Mouse (Mus musculus) gastrocnemius, postnatal 10 days (tissue): Measurements from ENCODE around the gene Lcmt2. TPM values are rescaled to one million over a fixed set of nuclear protein-coding genes. Genes with fewer than 3 reads are reported as not detected.
"Not testable (repeated sequence)": the region's sequence is repeated elsewhere in the genome, so short reads cannot be mapped to it uniquely, and the experiment has no call there.

Experiments used
- DNase-seq: peaks from one replicate; pipeline ENCODE4 v3.0.0; 2021; ENCODE audit warnings: mixed read lengths
- long read RNA-seq, 2 experiments: library from polyadenylated mRNA; stranded (forward); transcript quantifications; one replicate each; pipeline ENCODE4 v2.0.0; 2021
- total RNA-seq, 2 experiments: library from RNA; stranded (reverse); gene quantifications; 2 replicates each; pipeline ENCODE4 v1.2.3; 2021

Lcmt2 gene
- total RNA-seq: 1 to 10 TPM; 4.0 to 5.3 TPM
- long read RNA-seq, experiment 1, transcript Lcmt2-202 (1 exons, 3,056 nt): major isoform, 10 of 11 reads
- long read RNA-seq, experiment 1, partial matches to known transcripts: 0 of 11 reads
- long read RNA-seq, experiment 1, other reads (novel, unspliced or antisense): 1 of 11 reads
- long read RNA-seq, experiment 2, transcript Lcmt2-202 (1 exons, 3,056 nt): major isoform, 12 of 12 reads
- long read RNA-seq, experiment 2, partial matches to known transcripts: 0 of 12 reads
- long read RNA-seq, experiment 2, other reads (novel, unspliced or antisense): 0 of 12 reads

- DNase-seq: peak; percentile 88
Measured at GRCm38 (mm10) chr2:121140018-121140882, at the start of gene Lcmt2, which contains the start of gene Adal. Gene Lcmt2, minus strand, starts transcription at chr2:121140653. Gene Adal, plus strand, starts transcription at chr2:121140428.

GRCm38 (mm10) chr2:121188530-121188929 is 48.1 kb upstream of the Lcmt2 start:
- no peak for DNase-seq

- no peak for DNase-seq
Measured at GRCm38 (mm10) chr2:121184142-121184541, 43.7 kb upstream of the Lcmt2 start.

GRCm38 (mm10) chr2:121183431-121183830 is 43.0 kb upstream of the Lcmt2 start:
- DNase-seq: no peak

- DNase-seq: no peak
Measured at GRCm38 (mm10) chr2:121178828-121179479, 38.5 kb upstream of the Lcmt2 start.

- DNase-seq: peak; percentile 92
Measured at GRCm38 (mm10) chr2:121170980-121171742, 30.7 kb upstream of the Lcmt2 start, which contains the start of gene Zscan29. Gene Zscan29, minus strand, starts transcription at chr2:121171125.

- no peak for DNase-seq
Measured at GRCm38 (mm10) chr2:121170481-121170971, 30.1 kb upstream of the Lcmt2 start, which contains the start of gene Tubgcp4. Gene Tubgcp4, plus strand, starts transcription at chr2:121170654.

GRCm38 (mm10) chr2:121169902-121170301 is 29.4 kb upstream of the Lcmt2 start:
- peak; percentile 20 for DNase-seq

GRCm38 (mm10) chr2:121169173-121169572 is 28.7 kb upstream of the Lcmt2 start:
- DNase-seq: no peak

- no peak for DNase-seq
Measured at GRCm38 (mm10) chr2:121153100-121153499, 12.6 kb upstream of the Lcmt2 start.

GRCm38 (mm10) chr2:121149679-121150078 is 9.2 kb upstream of the Lcmt2 start:
- no peak for DNase-seq

- DNase-seq: no peak
Measured at GRCm38 (mm10) chr2:121142415-121142814, 2.0 kb upstream of the Lcmt2 start.

- DNase-seq: no peak
Measured at GRCm38 (mm10) chr2:121141216-121142035, 973 bp upstream of the Lcmt2 start.

- peak; percentile 10 for DNase-seq
Measured at GRCm38 (mm10) chr2:121139266-121140017, 1.0 kb downstream of the Lcmt2 start.

GRCm38 (mm10) chr2:121137371-121137770 is 3.1 kb downstream of the Lcmt2 start:
- DNase-seq: no peak

- DNase-seq: no peak
Measured at GRCm38 (mm10) chr2:121132822-121133221, 7.6 kb downstream of the Lcmt2 start.

GRCm38 (mm10) chr2:121128865-121129620 is 11.4 kb downstream of the Lcmt2 start:
- DNase-seq: no peak

- no peak for DNase-seq
Measured at GRCm38 (mm10) chr2:121127536-121127935, 12.9 kb downstream of the Lcmt2 start.

GRCm38 (mm10) chr2:121126302-121126701 is 14.2 kb downstream of the Lcmt2 start:
- not testable (repeated sequence) for DNase-seq
